Comparison of ENCODE assay signal across 9 mouse cellular contexts in genomic region chr11:84797627-84798353, GRCm38 (mm10). TPM values are rescaled to one million over a fixed set of nuclear protein-coding genes. Genes with fewer than 3 reads are reported as not detected.
DNase-seq lines count a peak whose midpoint lies in the region; ATAC-seq and TF ChIP-seq lines count a peak whose summit lies in the region.
"Had no signal": no experiment of that assay in that cellular context is flagged by ENCODE, and none has a peak within 500 bp of the region (broad histone marks: within the 10 kb centered on the region; RNA-seq: fewer than 3 reads in every experiment).

No protein-coding gene starts in this region.

- no peaks in the 10 kb centered on the region for H3K36me3 ChIP-seq in forebrain, embryonic 15.5 days
- no peaks in the 10 kb centered on the region for H3K36me3 ChIP-seq in hindbrain, embryonic 16.5 days (ENCODE audit: control insufficient read depth, insufficient read depth, low read length)
- no peaks in the 10 kb centered on the region for H3K36me3 ChIP-seq in splenic B cell, adult 2 months (ENCODE audit: control insufficient read depth, insufficient read depth, low read length, poor library complexity, severe bottlenecking)
- H3K36me3 ChIP-seq: embryonic facial prominence, embryonic 15.5 days had no signal

- H3K4me3 ChIP-seq in forebrain, embryonic 15.5 days, result no peak overlapping the region
- no peak overlapping the region for H3K4me3 ChIP-seq in hindbrain, embryonic 16.5 days (ENCODE audit: low read length)
- H3K4me3 ChIP-seq: embryonic facial prominence, embryonic 15.5 days had no signal

- TF ChIP-seq POLR2A in brain, embryonic 14.5 days (IDR thresholded peaks at IDR 0.05; ENCODE audit: borderline replicate concordance, extremely low read depth, insufficient read depth, insufficient read length, poor library complexity, severe bottlenecking), result no peak

- intact Hi-C loops in left cerebral cortex, postnatal 36 days (cut with DNase I), result loop anchor here (5.0 to 10.0 kb wide), 3 partner anchors 283 to 535 kb away; partner anchors contain the start of gene Aatf

- H3K9ac ChIP-seq in forebrain, embryonic 15.5 days (replicated peaks), result no peak overlapping the region
- H3K9ac ChIP-seq in hindbrain, embryonic 16.5 days (ENCODE audit: low read depth, low read length), result no peak overlapping the region
- H3K9ac ChIP-seq: embryonic facial prominence, embryonic 15.5 days had no signal

- no peak overlapping the region for H3K27ac ChIP-seq in forebrain, embryonic 15.5 days (replicated peaks)
- no peak overlapping the region for H3K27ac ChIP-seq in hindbrain, embryonic 16.5 days (ENCODE audit: low read depth, low read length)
- H3K27ac ChIP-seq: embryonic facial prominence, embryonic 15.5 days had no signal

- peak; percentile 97 for TF ChIP-seq CTCF in brain, embryonic 14.5 days (IDR thresholded peaks at IDR 0.05; ENCODE audit: borderline replicate concordance, extremely low read depth, insufficient read depth, insufficient read length)

- DNase-seq in layer of hippocampus, adult 11-12 months (ENCODE audit: low spot score), result peak; percentile 66
- no peak for DNase-seq in layer of hippocampus, adult 9-10 months (ENCODE audit: low spot score)
- DNase-seq in brain, embryonic 14.5 days (ENCODE audit: low read depth), result peak; percentile 86
- peak; percentile 51 to 57 for DNase-seq in left cerebral cortex, postnatal 36 days (ENCODE audit: low spot score in 2 of 2)
- peak; percentile 84 for DNase-seq in splenic B cell, adult 2 months (ENCODE audit: low read depth, low spot score)

- H3K27me3 ChIP-seq in forebrain, embryonic 15.5 days, result peaks cover 38% of the 10 kb centered on the region
- no peaks in the 10 kb centered on the region for H3K27me3 ChIP-seq in hindbrain, embryonic 16.5 days (replicated peaks; ENCODE audit: control insufficient read depth, insufficient read depth, low read length)
- no peaks in the 10 kb centered on the region for H3K27me3 ChIP-seq in splenic B cell, adult 2 months (ENCODE audit: control insufficient read depth, insufficient read depth, low read length, poor library complexity, severe bottlenecking)

- H3K9me3 ChIP-seq in forebrain, embryonic 15.5 days, result no peaks in the 10 kb centered on the region
- H3K9me3 ChIP-seq in hindbrain, embryonic 16.5 days (ENCODE audit: control insufficient read depth, low read length), result no peaks in the 10 kb centered on the region
- H3K9me3 ChIP-seq: embryonic facial prominence, embryonic 15.5 days had no signal

- H3K4me1 ChIP-seq in forebrain, embryonic 15.5 days, result peaks cover 5% of the 10 kb centered on the region; the same call in 1 of the 2 replicates
- peaks cover 9% of the 10 kb centered on the region for H3K4me1 ChIP-seq in hindbrain, embryonic 16.5 days (ENCODE audit: control insufficient read depth, insufficient read depth, low read depth, low read length)

- 20% methylated on average over 21 of the region's 21 CpGs for WGBS in forebrain, embryonic 15.5 days
- 19% methylated on average over 21 of the region's 21 CpGs for WGBS in hindbrain, embryonic 16.5 days

- ATAC-seq in forebrain, embryonic 15.5 days (replicated peaks), result peak; percentile 44; the same call in 1 of the 2 replicates
- ATAC-seq in hindbrain, embryonic 16.5 days, result peak; percentile 66
- peak; percentile 87 for ATAC-seq in monocyte, adult 5-6 weeks (replicated peaks; ENCODE audit: insufficient number of reproducible peaks, low FRiP score, low TSS enrichment, poor library complexity, severe bottlenecking)

- no peak overlapping the region for H3K4me2 ChIP-seq in forebrain, embryonic 15.5 days (replicated peaks)
- H3K4me2 ChIP-seq in hindbrain, embryonic 16.5 days (ENCODE audit: low read length), result no peak overlapping the region
- H3K4me2 ChIP-seq: embryonic facial prominence, embryonic 15.5 days had no signal

RNA-seq across cellular contexts. Expression of gene Mrm1, which starts 21.5 kb away (rescaled TPM):
- polyA plus RNA-seq in brain, embryonic 14.5 days (2012; rRNA removed), result 8.4 and 8.7 TPM in 2 replicates
- polyA plus RNA-seq in forebrain, embryonic 15.5 days (2015; fragmentation: Nextera tagmentation; extraction: Ambion mirVana), result 12.3 and 14.3 TPM in 2 replicates
- polyA plus RNA-seq in hindbrain, embryonic 16.5 days (2015; fragmentation: Nextera tagmentation; extraction: Ambion mirVana), result 18.9 and 26.0 TPM in 2 replicates
- total RNA-seq in left cerebral cortex, postnatal 36 days (2021), result 10 to 100 TPM; 19.3 to 19.4 TPM
- total RNA-seq in monocyte, adult 5-6 weeks (2017), result 5.7 to 8.8 TPM (median 6.3 TPM) in 3 replicates

RNA-seq across cellular contexts. Expression of gene Dhrs11, which starts 31.0 kb away (rescaled TPM):
- 8.8 and 9.5 TPM in 2 replicates for polyA plus RNA-seq in brain, embryonic 14.5 days (2012; rRNA removed)
- polyA plus RNA-seq in forebrain, embryonic 15.5 days (2015; fragmentation: Nextera tagmentation; extraction: Ambion mirVana), result 4.4 and 4.7 TPM in 2 replicates
- 11.0 and 11.1 TPM in 2 replicates for polyA plus RNA-seq in hindbrain, embryonic 16.5 days (2015; fragmentation: Nextera tagmentation; extraction: Ambion mirVana)
- total RNA-seq in left cerebral cortex, postnatal 36 days (2021), result 1 to 10 TPM; 6.7 to 8.6 TPM
- total RNA-seq in monocyte, adult 5-6 weeks (2017), result 10.3 to 11.0 TPM (median 10.3 TPM) in 3 replicates
